Mouse (Mus musculus): ENCODE results near the gene Slc41a2. TPM values are rescaled to one million over a fixed set of nuclear protein-coding genes. Genes with fewer than 3 reads are reported as not detected.

Gene Slc41a2
- polyA plus RNA-seq, 1 experiment: 1.3 TPM

GRCm38 (mm10) chr10:83245720-83246119 is 92.0 kb downstream of the Slc41a2 start:
- no peak overlapping the region for H3K4me3 ChIP-seq (ENCODE audit: insufficient read depth, low read depth, low read length)
- no peaks in the 10 kb centered on the region for H3K4me1 ChIP-seq (ENCODE audit: control insufficient read depth, insufficient read depth, insufficient read length, low read length)
- no peak overlapping the region for H3K27ac ChIP-seq (replicated peaks; ENCODE audit: low read depth, low read length)

GRCm38 (mm10) chr10:83244131-83244530 is 93.6 kb downstream of the Slc41a2 start:
- Histone ChIP-seq H3K4me3 (ENCODE audit: insufficient read depth, low read depth, low read length) (no peak overlapping the region), H3K27ac (replicated peaks; ENCODE audit: low read depth, low read length) (no peak overlapping the region)

DNA sequence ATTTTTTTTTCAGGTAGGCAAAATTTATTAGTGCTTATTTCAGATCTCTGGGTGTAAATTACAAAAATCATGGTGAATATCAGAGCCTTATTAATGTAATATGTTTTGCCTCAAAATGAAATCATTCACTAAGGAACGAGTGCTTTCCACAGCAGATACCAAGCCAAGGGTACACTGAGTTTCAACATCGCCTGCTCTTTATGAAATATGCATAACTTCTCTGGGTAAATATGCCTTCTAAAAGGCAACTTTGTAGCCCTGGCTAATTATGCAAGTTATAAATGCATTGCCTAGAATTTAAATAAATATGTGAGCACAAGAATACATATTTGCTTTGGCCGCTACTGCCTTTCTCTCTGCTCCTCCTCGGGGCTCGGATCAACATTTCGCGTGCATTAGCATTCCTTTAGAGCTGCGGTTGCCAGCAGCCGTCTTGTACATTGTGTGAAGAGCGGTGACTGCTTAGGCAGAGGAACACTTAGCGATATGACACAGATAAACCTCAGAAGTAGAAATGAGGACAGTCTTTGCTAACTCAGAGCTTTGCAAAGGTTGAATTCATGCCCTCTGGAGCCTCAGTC is 95.5 kb downstream of the Slc41a2 start:
- no peak overlapping the region for H3K4me3 ChIP-seq (ENCODE audit: insufficient read depth, low read depth, low read length)
- no peaks in the 10 kb centered on the region for H3K4me1 ChIP-seq (ENCODE audit: control insufficient read depth, insufficient read depth, insufficient read length, low read length)
- no peak overlapping the region for H3K27ac ChIP-seq (replicated peaks; ENCODE audit: low read depth, low read length)

More at GRCm38 (mm10) chr10:83244131-83244530, 93.6 kb downstream of the Slc41a2 start:
- no peaks in the 10 kb centered on the region for H3K4me1 ChIP-seq (ENCODE audit: control insufficient read depth, insufficient read depth, insufficient read length, low read length)

- Histone ChIP-seq H3K4me3 (ENCODE audit: insufficient read depth, low read depth, low read length) (no peak overlapping the region), H3K27ac (replicated peaks; ENCODE audit: low read depth, low read length) (no peak overlapping the region), H3K4me1 (ENCODE audit: control insufficient read depth, insufficient read depth, insufficient read length, low read length) (0 out of 2 replicates have a peak, but pooled peaks cover 3% of the 10 kb centered on the region)
Measured at GRCm38 (mm10) chr10:83234391-83234790, 103.3 kb downstream of the Slc41a2 start.

DNA sequence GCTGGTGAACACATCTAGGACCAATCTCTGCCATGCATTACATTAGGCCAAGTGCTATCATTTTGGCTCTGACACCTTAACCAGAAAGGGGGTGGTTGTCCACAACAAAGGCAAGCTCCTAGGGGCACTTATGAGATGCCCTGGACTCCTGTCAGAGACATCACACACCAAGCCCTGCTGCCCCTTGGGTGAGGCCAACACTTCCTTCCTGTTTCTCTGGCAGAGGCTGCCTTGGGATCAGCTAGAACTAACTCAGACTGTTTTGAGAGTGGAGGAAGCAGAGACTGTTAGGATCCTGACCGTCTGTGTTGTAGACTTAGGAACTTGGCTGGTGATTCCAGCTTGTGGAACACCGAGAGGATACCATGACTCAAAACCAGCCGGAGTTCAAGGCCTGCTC is 103.7 kb downstream of the Slc41a2 start:
- Histone ChIP-seq H3K4me3 (ENCODE audit: insufficient read depth, low read depth, low read length) (no peak overlapping the region), H3K27ac (replicated peaks; ENCODE audit: low read depth, low read length) (no peak overlapping the region), H3K4me1 (ENCODE audit: control insufficient read depth, insufficient read depth, insufficient read length, low read length) (0 out of 2 replicates have a peak, but pooled peaks cover 3% of the 10 kb centered on the region)

- no peaks in the 10 kb centered on the region for H3K4me1 ChIP-seq (ENCODE audit: control insufficient read depth, insufficient read depth, insufficient read length, low read length)
- no peak overlapping the region for H3K27ac ChIP-seq (replicated peaks; ENCODE audit: low read depth, low read length)
- no peak overlapping the region for H3K4me3 ChIP-seq (ENCODE audit: insufficient read depth, low read depth, low read length)
Measured at GRCm38 (mm10) chr10:83228626-83229025, 109.1 kb downstream of the Slc41a2 start.

GRCm38 (mm10) chr10:83224999-83225398 is 112.7 kb downstream of the Slc41a2 start:
- Histone ChIP-seq H3K4me3 (ENCODE audit: insufficient read depth, low read depth, low read length) (no peak overlapping the region), H3K4me1 (ENCODE audit: control insufficient read depth, insufficient read depth, insufficient read length, low read length) (no peaks in the 10 kb centered on the region), H3K27ac (replicated peaks; ENCODE audit: low read depth, low read length) (no peak overlapping the region)

- Histone ChIP-seq H3K27ac (replicated peaks; ENCODE audit: low read depth, low read length) (no peak overlapping the region), H3K4me3 (ENCODE audit: insufficient read depth, low read depth, low read length) (no peak overlapping the region), H3K4me1 (ENCODE audit: control insufficient read depth, insufficient read depth, insufficient read length, low read length) (no peaks in the 10 kb centered on the region)
Measured at GRCm38 (mm10) chr10:83220847-83221246, 116.8 kb downstream of the Slc41a2 start.

DNA sequence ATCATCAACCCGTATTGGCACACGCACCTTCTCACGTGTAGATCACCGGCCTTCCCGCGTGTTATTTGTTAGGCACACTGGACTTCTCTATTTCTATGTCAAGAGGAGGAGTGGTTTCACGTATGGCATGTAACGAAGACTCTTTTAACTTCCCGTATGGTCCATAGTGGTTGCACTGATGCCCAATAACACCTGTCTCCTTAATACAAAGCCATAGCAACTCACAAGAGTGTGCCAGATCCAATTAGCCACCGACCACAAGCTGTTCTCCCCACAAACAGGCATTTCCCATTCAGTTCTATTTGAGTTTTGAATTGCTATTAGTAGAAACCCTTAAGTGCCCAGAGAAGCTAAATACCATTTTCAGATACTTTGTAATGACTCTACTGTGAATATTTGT is 117.5 kb downstream of the Slc41a2 start:
- Histone ChIP-seq H3K27ac (replicated peaks; ENCODE audit: low read depth, low read length) (no peak overlapping the region), H3K4me3 (ENCODE audit: insufficient read depth, low read depth, low read length) (no peak overlapping the region), H3K4me1 (ENCODE audit: control insufficient read depth, insufficient read depth, insufficient read length, low read length) (no peaks in the 10 kb centered on the region)

- Histone ChIP-seq H3K4me1 (ENCODE audit: control insufficient read depth, insufficient read depth, insufficient read length, low read length) (no peaks in the 10 kb centered on the region), H3K27ac (replicated peaks; ENCODE audit: low read depth, low read length) (no peak overlapping the region), H3K4me3 (ENCODE audit: insufficient read depth, low read depth, low read length) (no peak overlapping the region)
Measured at GRCm38 (mm10) chr10:83219729-83220128, 118.0 kb downstream of the Slc41a2 start.

GRCm38 (mm10) chr10:83218778-83219177 is 118.9 kb downstream of the Slc41a2 start:
- Histone ChIP-seq H3K4me1 (ENCODE audit: control insufficient read depth, insufficient read depth, insufficient read length, low read length) (no peaks in the 10 kb centered on the region), H3K27ac (replicated peaks; ENCODE audit: low read depth, low read length) (no peak overlapping the region), H3K4me3 (ENCODE audit: insufficient read depth, low read depth, low read length) (no peak overlapping the region)

DNA sequence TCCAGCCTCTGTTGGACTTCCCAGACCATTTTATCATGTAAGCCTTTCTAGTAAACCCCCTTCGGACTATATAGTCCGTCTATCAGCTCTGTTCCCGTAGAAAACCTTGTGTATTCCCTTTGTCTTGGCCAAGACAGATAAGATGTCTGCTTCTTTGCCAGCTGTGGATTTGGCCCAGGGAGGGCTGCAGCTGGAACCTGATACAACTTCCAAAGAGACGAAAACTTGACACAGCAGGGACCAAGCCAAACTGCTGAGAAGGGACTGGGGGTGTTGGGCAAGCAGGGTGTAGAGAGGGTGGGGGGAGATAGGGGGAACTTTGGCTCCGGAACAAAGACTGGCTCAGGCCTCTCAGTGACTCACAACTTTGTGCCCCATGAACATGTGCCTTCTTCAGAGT is 120.4 kb downstream of the Slc41a2 start:
- H3K4me3 ChIP-seq (ENCODE audit: insufficient read depth, low read depth, low read length): no peak overlapping the region
- H3K4me1 ChIP-seq (ENCODE audit: control insufficient read depth, insufficient read depth, insufficient read length, low read length): no peaks in the 10 kb centered on the region
- H3K27ac ChIP-seq (replicated peaks; ENCODE audit: low read depth, low read length): no peak overlapping the region

DNA sequence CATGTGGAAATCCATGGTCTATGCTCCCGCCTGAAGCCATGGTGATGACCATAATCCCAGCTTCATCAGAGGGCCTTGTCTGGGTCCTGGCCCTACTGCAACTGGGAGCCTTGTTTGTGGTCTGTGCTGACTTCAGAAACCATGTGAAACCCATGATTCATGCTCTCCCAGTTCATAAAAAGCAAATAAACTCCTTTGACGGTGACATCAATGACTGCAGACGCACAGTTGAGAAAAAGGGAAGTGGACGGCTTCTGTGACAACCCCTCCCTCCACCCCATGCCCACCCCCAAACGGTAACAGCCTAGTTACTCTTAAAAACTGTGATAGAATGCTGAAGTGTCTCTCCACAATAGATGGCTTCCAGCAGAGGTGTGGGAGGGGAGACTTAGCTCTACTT is 122.1 kb downstream of the Slc41a2 start:
- Histone ChIP-seq H3K4me3 (ENCODE audit: insufficient read depth, low read depth, low read length) (no peak overlapping the region), H3K4me1 (ENCODE audit: control insufficient read depth, insufficient read depth, insufficient read length, low read length) (no peaks in the 10 kb centered on the region)

DNA sequence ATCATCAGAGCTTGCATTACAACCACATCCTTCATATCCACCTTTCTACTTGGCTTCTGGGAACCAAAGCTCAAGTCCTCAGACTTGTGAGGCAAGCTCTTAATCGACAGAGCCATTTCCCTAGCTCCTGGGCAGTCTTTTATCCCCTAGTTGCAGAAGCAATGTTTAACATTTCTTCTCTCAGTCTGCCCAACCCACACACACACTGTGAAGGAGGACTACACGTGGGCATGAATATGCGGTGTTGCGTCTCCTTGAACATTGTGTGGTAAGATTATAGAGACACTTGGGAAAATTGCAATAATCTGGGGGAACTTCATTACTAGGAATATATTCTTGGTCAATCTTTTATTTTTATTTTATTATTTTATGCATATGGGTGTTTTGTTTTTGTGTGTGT is 125.1 kb downstream of the Slc41a2 start:
- H3K4me3 ChIP-seq (ENCODE audit: insufficient read depth, low read depth, low read length): no peak overlapping the region
- H3K27ac ChIP-seq (replicated peaks; ENCODE audit: low read depth, low read length): no peak overlapping the region
- H3K4me1 ChIP-seq (ENCODE audit: control insufficient read depth, insufficient read depth, insufficient read length, low read length): 0 out of 2 replicates have a peak, but pooled peaks cover 2% of the 10 kb centered on the region

More for the DNA sequence above, 122.1 kb downstream of the Slc41a2 start:
- no peak overlapping the region for H3K27ac ChIP-seq (replicated peaks; ENCODE audit: low read depth, low read length)

DNA sequence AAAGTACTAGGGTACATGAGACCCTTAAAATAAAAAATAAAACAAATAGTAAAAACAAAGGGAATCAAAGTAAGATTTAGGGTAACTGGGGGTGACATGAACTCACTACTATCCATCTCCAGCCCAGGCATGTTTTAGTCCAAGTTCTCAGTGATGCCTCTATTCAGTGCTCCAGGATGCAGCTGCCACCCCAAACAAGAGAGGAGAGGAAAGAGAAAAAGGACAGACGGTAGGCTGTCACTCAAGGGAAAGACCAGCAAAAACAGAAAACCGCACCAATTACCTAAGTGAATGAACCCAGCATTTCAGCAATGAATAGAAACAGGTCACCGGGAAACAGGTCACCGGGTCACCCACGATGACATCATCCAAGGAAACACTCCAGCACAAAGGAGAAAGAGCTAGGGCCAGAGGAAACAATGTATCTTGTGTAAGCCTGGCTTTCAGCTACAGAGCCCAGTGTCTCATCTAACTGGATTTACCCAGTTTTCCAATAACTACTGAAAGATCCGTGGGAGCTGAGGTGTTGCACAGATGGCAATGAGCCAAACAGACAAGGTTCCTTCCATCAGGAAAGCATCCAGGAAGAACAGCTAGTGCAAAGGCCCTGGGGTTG is 126.6 kb downstream of the Slc41a2 start:
- Histone ChIP-seq H3K4me1 (ENCODE audit: control insufficient read depth, insufficient read depth, insufficient read length, low read length) (0 out of 2 replicates have a peak, but pooled peaks cover 2% of the 10 kb centered on the region), H3K4me3 (ENCODE audit: insufficient read depth, low read depth, low read length) (no peak overlapping the region)

GRCm38 (mm10) chr10:83210122-83210521 is 127.6 kb downstream of the Slc41a2 start:
- Histone ChIP-seq H3K27ac (replicated peaks; ENCODE audit: low read depth, low read length) (no peak overlapping the region), H3K4me3 (ENCODE audit: insufficient read depth, low read depth, low read length) (no peak overlapping the region), H3K4me1 (ENCODE audit: control insufficient read depth, insufficient read depth, insufficient read length, low read length) (0 out of 2 replicates have a peak, but pooled peaks cover 2% of the 10 kb centered on the region)

More for the DNA sequence above, 126.6 kb downstream of the Slc41a2 start:
- no peak overlapping the region for H3K27ac ChIP-seq (replicated peaks; ENCODE audit: low read depth, low read length)
